Mouse (Mus musculus): ENCODE measurements around the gene Zbtb20.

Zbtb20 gene

DNA sequence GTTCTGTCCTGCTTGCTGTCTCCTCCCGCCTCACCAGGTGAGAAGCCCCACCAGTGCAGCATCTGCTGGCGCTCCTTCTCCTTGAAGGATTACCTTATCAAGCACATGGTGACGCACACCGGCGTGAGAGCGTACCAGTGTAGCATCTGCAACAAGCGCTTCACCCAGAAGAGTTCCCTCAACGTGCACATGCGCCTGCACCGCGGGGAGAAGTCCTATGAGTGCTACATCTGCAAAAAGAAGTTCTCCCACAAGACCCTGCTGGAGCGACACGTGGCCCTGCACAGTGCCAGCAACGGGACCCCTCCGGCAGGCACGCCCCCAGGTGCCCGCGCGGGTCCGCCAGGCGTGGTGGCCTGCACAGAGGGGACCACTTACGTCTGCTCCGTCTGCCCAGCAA, 742.6 kb downstream of the Zbtb20 start:
- DNase-seq, result peak; percentile 91

DNA sequence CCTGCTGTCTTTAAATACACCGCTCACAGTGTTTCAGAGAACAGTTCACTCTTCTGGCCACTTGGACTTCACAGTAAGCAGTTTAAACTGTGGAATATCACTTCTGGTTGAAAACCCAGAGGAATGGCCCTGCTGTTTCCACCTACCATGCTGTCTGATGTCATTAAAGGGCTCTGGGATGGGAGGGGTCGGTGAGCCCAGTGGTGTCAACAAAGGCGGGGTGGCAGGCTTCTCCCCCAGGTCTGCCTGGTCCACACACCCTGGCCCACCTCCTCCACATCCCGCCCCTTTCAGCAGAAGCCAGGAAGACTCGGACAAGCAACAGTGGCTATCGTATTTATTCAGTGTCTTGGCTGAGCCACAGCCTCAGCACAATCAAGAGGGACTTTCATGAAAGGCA, 743.6 kb downstream of the Zbtb20 start:
- DNase-seq, result peak; percentile 94

DNA sequence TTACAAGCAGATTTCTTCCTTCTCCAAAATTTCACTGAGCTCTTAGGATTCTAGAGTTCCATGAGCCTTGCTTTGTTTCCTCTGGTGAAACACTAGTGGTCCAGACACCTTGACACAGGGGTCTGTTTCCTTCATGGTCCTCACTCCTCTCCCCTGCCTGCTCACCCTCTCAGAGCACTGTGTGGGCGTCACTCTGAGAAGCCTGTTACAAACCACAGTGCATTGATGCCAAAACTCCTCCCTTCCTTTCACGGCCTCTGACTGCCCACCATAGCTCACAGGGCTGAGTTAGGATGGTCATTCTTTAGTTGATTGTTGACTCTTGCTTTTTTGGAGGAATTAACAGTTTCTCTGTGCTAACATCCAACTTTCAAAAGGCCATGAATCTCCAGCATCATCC, 744.7 kb downstream of the Zbtb20 start:
- DNase-seq, result peak; percentile 91

DNA sequence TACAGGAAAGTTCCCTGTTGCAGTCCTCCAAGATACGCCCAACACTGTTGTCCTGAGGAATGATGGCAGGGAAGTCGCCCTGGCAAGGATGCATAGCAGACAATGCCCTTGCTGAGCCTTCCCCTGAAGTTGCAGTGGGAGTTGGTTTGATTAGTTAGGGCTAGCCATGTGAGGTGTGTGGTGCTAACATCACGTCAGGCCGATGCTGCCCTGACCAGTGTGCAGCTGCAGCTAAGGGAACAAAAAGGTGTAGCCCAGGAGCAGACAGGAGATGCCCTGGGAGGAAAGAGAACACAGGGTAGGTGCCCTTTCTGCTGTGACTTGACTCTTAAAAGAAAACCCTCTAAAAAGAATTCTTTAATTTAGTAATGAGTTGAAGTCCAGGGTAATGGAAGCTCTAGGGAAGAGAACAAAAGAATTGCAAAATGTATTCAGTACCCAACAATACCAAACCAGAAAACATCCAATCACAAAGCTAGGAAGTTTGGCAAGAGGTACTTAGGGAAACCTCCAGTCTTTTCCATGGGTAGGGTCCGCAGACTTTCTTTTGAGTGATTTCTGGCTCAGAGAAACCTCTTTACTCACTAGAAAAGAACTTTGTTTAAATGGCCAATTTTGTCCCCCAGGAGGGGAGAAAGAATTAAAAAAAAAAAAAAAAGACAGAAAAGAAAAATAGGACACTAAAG, 747.8 kb downstream of the Zbtb20 start:
- DNase-seq, result peak; percentile 76

DNA sequence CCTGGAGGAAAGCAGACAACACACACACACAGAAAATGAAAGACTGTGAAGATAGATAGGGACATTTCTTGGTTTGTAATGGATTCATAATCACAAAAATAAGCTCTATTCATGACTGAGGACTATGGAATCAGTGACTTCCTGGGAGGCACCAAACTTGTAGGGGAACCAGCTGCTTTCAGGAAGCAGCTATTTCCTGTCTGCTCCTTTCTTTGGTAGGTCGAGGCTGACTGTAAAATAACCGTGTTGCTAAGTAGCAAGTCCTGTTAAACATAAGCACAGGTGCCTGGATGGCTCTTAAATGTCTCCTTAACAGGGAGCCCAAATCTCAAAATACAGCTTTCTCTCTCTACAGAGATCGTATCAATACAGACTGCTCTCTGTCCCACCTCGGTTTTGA, 749.2 kb downstream of the Zbtb20 start:
- peak; percentile 63 for DNase-seq

DNA sequence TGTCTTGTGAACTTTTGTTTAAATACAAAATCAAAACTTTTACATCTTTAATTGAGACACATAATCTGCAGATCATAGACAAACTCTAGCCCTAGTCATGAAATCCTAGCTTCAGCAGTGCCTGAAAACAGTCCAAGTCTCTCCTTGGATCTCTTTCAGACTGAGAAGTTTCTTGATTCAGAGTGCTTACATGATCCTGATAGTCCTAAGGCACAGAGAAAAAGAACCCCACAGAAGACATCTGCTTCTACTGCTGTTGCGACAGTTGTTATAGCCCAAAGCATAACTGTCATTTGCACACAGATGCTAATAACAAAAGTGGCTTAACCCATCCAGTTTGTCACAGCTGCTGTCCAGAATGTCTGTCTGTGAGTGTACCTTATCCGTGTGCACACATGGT, 749.6 kb downstream of the Zbtb20 start:
- peak; percentile 88 for DNase-seq

DNA sequence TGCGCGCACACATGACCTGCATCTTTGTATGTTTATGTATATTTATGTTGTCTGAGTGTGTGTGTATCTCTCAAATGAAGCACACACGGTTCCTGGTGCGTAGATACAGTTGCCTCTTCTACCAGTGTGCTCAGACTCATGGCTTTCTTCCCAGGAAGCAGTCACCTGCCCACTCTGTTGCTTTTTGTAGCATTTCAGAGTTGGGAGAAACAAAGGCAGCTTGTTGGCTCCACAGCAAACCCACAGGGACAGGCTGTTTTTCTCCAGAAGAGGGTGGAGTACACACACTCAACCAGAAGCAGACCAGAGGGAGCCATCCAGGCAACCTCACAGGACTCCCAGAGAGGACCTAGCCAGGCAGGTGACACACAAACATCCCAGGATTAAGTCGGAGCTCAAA, 750.3 kb downstream of the Zbtb20 start:
- DNase-seq, result peak; percentile 88

DNA sequence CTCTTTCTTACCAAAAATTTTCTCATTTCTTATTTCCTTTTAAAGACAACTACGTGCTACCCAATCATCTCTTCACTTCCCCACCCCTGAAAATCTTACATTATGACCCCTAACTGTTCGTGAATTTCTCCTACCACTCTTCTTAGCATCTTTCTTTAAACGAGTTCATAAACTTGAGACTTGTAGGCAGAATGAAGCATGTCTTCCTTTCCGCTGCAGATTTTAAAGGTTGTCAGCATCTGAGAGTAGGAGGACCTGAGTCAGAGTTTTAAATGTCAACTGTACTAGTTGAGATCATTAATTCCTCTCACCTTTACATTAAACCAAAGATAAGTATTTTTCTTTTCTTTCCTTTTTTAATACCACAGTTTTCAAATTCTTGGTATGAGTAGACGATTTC, 753.0 kb downstream of the Zbtb20 start:
- DNase-seq, result no peak

DNA sequence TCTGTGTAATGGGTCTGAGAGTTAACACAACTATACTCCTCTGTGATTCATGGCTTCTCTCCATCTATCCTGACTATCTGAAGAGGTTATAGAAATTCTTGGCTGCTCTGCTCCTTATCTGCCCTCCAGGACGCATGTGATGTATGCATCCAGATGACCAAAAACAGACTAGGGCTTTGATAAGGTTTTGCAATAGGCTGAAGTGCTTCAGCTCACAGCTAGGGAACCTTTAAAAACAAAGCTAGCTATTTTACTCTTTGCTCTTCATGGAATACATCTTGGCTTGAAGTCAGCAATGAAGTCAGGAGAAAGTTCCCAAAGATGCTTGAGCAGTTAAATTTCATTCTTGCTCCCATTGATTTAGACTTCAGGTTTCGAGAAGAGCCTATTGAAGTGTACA, 756.1 kb downstream of the Zbtb20 start:
- DNase-seq, result peak; percentile 4

DNA sequence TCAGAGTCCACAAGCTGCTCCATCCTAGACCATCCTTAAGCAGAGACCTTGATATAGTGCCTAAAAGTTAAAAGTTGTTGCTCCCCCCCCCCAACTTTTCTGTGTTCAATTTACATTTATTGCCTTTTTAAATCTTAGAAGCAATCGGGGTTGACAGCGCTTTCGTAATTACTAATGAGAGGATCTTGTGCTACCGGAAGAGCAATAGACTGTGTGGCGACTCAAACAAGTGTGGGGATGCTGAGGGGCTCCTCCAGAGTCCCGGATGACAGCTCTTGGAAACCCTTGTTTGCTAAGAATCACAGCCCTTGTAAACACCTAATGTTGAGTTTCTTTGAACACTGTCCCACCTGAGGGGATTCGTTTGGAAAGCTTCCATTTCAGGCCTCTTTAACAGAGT, 758.4 kb downstream of the Zbtb20 start:
- DNase-seq, result no peak

DNA sequence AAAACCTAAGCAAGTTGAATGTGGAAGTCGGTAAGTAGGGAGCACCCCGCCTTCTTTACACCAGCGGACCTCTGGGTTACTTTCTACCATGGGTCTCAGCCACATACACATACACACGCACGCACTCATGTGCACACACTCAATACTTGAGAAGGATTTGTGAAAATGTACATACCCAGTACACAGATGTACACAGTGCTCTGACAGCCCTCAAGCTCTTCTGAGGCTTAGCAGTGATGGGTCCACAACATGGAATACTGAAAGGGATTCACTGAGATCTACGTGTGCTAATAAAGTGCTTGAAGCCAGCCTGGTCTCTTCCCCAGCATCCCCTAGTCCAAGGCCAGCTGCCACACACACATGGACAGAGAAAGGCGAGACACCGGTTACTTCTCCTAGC, 761.6 kb downstream of the Zbtb20 start:
- peak; percentile 82 for DNase-seq

DNA sequence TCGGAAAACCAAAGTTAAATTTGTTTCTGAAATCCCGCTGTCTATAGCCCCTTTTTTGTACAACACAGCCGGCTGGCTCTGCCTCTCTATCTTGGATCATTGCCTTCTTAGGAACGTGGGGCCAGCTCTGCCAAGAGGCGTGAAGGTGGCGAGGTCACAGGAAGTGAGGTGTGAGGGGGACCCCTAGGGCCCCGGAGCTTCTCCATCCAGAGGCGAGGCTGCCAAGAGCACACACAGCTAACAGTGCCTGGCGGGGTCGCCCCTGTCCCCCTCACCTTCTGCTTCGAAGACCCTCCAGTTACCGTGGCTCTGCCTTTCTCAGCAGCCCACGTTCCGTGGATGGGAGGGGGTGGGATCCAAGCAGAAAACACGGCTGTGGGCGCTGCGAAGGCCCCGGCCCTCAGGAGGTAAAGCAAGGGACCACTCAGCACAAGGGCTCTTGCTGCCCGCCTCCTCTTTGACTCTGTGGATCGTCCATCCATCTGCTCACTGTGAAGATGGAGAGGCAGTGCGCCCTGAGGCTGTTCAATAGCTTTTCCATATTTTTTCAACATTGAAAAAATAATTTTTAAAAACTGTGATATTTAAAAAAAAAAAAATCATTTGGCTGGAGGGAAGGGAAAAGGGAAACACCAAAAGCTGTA, 762.8 kb downstream of the Zbtb20 start:
- peak; percentile 94 for DNase-seq

DNA sequence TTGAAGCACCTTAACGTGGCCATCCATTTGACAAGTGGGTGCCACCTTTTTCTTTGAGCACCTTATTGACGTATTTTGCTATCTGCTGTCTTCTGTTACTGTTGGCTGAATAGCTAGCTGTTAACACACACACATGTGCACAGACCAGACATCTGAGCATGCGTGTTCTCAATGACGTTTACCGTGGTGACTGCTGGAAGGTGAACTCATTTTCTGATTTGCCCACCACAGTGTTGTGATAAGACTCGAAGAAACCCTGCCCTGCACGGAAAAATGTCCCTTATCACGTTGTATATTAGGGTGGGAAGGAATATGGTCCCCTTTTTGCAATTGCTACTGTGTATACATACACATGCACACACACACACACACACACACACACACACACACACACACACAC, 765.5 kb downstream of the Zbtb20 start:
- DNase-seq, result peak; percentile 64

DNA sequence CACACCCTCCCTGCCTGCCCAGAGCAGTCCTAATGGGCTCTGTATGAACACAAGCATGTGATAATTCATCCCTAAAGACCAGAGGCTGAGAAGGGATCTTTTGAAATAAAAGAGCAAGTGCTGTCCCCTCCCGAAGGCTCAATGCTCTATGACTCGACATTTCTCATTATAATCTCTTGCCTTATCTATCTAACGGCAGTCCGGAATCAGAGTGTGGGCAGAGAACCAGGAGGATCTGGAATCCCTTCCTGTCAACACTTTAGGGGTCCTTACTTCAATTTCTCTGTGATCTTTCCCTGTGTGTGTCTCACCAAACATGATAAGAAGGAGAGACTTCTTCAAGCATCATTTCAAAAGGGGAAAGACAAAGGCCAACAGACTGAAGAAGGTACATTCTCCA, 770.2 kb downstream of the Zbtb20 start:
- DNase-seq, result no peak

DNA sequence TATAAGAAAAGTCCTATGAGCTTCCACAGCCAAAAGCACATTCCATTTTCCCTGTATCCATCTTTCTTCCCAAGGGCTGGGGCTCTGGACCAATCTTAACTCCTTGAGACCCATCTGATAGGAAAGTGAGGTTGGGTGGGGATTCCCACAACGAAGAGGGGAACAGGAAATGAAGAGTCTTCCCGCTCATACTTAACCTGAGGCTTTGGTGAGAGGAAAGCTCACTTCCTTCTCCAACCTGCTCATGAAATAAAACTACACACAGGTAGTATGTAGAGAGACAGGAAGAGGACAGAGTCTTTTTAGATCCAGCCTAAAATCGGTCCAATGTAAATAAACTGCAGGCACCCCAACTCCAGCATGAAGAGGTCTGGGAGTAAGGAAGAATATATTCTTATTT, 771.3 kb downstream of the Zbtb20 start:
- no peak for DNase-seq

DNA sequence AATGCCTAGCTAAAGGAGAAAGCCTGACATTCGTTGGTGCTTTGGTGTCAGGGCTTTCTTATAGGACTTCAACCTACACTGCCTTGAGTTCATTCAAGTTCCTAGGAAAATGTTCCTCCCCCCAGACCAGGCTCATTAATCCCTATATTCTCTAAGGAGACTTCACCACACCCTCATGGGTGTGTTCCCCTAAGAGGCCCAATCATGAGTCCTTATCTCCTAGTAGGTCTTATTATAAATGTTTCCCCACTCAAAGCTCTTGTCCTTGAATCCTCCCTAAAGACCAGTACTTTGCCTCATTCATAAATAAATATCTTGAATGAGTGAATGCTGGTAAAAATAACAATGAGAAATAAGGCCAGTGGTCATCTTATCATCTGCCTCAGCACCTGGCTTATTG, 772.0 kb downstream of the Zbtb20 start:
- peak; percentile 16 for DNase-seq

DNA sequence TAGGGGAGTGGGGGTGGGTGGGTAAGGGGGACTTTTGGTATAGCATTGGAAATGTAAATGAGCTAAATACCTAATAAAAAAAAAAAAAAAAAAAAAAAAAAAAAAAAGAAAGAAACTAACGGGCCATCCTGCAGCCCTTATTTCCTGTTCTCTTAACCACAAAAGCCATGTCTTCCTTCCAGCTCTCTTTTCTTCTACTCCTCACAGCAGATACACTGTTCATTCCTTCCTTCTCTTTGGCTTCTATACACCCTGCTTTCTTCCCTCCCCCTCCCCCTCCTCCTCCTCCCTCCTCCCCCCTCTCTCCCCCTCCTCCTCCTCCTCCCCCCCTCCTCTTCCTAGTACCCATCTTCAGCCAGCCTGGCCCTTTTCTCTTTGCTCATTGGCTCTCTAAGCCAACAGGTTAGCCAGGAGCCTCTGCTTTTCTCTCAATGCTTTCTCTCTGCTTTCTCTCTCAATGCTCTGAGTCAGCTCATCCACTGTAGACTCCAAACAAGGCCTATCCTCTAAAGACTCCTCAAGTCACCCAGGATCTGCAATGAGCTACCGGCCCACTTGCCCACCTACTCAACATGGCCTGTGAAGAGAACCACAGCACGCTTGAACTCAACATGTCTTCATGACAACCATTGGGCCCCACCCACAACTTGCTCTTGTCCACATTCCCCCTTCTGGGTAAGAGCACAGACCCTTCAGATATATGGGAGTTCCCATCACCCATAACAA, 774.8 kb downstream of the Zbtb20 start:
- DNase-seq, result peak; percentile 80

DNA sequence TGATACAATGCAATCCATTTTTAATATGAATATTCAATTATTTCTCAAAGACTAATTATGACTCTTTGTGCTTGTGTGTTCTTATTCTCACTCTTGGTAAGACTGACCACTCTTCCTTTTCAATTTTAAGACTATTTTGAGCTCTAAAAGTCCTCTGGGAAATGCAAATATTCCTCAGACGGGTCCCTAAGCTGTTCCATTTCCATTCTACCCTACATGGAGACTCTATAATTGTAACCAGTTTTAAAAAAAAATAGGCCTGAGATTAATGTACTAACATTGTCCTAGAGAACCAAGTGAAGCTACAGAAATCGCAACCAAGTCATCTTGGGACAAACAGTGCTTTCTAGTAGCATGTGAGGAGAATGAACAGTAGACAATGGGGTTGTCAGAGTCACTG, 777.6 kb downstream of the Zbtb20 start:
- no peak for DNase-seq

DNA sequence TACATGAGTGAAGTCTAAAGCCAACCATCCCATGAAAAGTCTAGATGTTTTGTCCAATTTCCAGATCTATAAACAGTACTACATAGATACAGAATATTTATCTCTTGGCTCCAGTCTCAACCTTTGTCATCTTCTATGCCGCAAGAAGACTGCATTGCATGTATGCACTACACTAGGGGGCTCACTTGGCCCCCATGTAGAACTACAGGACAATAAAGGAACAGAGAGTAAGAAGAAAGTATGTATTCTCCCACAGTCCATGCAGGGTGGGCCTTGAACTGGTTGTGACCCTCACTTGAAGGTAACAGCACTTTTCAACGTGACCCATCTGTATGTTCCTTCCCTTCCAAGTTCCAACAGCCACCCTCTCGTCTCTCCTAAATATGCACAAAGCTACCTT, 778.6 kb downstream of the Zbtb20 start:
- peak; percentile 35 for DNase-seq

DNA sequence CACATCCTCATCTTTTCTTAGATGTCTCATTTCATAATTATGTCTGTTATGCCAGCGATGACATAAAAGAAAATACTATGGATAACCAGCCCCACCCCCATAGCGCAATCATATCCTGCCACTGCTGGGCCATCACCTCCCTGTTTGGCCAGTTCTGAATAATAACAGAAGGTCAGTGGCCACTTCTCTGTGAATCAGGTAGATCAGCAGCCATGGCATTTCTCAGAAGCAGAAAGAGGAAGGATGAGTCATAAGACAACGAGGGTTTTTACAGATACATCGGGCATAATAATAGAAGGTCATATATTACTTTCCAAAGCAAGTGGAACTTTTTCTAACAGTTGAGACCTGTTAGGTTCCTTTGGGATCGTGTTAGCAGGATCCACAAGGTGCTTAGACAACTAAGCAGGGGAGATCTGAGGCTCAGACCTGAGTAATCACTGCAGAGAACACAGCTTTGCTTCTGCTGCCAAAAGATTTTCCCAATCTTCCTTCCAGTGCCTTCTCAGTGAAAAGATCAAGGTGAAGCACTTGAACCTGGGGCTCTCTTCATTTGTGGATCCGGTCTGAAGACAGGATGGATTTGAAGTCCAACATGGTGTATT, 779.6 kb downstream of the Zbtb20 start:
- peak; percentile 36 for DNase-seq

DNA sequence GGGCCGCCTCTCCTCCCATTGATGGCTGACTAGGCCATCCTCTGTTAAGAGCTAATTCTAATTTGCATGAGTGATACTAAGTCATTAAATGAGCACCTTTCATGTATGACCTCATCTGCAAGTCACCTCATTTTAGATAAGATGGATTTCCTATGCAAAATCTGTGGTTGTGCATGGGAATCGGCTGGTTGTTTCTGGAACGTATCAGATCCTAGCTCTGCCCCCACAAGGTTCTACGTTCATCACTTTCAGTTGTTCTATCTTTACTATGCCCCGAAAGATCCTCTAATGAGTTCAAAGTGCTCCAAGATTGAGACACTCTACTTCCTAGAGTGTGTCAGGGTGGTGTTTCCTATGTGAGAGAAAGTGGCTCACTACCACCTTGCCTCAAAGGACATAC, 785.9 kb downstream of the Zbtb20 start:
- DNase-seq, result no peak

DNA sequence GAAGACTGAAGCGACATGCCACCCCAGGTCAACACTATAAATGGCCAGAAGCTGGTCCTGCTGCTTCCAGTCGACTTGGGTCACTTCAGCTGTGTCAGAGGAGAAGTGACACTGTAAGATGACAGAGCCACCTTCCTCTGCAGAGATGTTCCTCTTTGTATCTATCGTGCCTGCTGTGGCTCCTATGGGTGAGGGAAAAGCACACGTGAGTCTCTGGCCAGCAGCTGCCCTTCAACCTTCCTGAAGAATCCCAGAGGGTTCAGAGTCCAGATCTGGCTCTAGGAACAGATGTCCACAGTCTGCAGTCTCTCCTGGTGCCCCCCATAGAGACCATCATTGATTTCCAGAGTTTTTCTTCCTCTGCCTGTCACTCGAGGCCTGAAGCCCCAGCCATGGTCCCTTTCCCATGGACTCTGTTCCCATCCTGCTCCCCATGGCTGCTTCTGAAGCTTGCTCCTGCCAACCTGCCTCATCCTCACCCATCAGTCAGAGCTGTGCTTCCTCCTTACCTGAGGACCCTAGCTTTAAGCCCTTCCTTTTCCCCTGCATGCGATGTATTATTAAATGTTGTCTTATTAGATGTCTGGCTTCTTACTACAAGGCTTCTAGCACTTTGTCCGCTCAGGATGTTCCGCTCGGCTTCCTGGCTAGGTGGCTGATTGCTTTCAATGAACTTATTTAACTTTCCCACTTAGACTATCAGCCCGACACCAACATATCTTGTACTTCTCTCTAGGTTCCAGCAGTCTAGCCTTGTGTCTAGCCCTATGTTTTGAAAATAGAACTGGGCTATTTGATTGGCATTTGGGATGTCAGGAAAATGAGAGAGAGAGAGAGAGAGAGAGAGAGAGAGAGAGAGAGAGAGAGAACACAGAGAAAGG, 786.7 kb downstream of the Zbtb20 start:
- peak; percentile 76 for DNase-seq

Data from heart, adult 11 months (tissue).